15 mouse cellular contexts compared by ENCODE assay signal in the genomic region with DNA sequence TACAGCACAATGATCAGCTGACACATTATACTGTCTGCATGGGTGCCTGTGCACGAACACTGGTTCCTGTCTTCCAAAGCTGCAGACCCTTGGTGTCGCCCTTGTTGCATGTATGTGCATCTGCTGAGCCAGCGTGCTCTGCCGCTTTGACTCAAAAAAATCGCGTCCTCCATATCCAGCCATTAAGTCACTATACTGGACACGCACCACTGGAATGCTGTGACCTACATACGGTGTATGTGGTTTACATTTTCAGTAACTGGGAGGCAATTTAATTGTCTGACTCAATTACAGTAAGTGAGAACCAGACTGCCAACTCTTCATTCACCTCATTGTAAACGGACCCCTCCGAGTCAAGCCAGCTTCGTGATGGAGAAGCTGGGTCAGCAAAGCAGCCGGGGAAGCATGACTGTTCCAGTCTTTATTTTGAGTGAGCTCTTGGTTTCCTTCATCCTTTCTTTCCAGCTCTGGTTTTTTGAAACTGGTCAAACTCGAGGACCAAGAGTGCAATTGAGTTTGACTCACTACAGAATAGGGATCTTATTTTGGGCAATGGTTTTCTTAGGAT.
DNase-seq lines count a peak whose midpoint lies in the region; ATAC-seq lines count a peak whose summit lies in the region.
"Had no signal": no experiment of that assay in that cellular context is flagged by ENCODE, and none has a peak within 500 bp of the region (broad histone marks: within the 10 kb centered on the region; RNA-seq: fewer than 3 reads in every experiment).

No protein-coding gene starts in this region.

- no peak overlapping the region for H3K9ac ChIP-seq in kidney, embryonic 16.5 days (replicated peaks; ENCODE audit: low read length)
- no peak overlapping the region for H3K9ac ChIP-seq in embryonic facial prominence, embryonic 11.5 days (replicated peaks; ENCODE audit: low read length)
- no peak overlapping the region for H3K9ac ChIP-seq in limb, embryonic 15.5 days
- H3K9ac ChIP-seq: forebrain, embryonic 13.5 days; heart, embryonic 13.5 days; kidney, embryonic 15.5 days; liver, postnatal 0 days; neural tube, embryonic 15.5 days; stomach, embryonic 15.5 days had no signal

- WGBS in kidney, embryonic 16.5 days: 72% methylated on average over 13 of the region's 13 CpGs
- 66% methylated on average over 13 of the region's 13 CpGs for WGBS in embryonic facial prominence, embryonic 11.5 days
- WGBS in limb, embryonic 15.5 days: 71% methylated on average over 13 of the region's 13 CpGs

- H3K4me3 ChIP-seq in kidney, embryonic 16.5 days (ENCODE audit: low read length): no peak overlapping the region
- H3K4me3 ChIP-seq in embryonic facial prominence, embryonic 11.5 days (ENCODE audit: low read depth, low read length): no peak overlapping the region
- no peak overlapping the region for H3K4me3 ChIP-seq in limb, embryonic 15.5 days
- H3K4me3 ChIP-seq: forebrain, embryonic 13.5 days; heart, embryonic 13.5 days; kidney, embryonic 15.5 days; neural tube, embryonic 15.5 days; stomach, embryonic 15.5 days had no signal

- H3K27ac ChIP-seq in kidney, embryonic 16.5 days (ENCODE audit: low read length): no peak overlapping the region
- H3K27ac ChIP-seq in embryonic facial prominence, embryonic 11.5 days (replicated peaks; ENCODE audit: low read depth, low read length): no peak overlapping the region
- H3K27ac ChIP-seq in limb, embryonic 15.5 days: 0 out of 2 replicates have a peak overlapping the region, but pooled peaks have one; percentile 33
- H3K27ac ChIP-seq: forebrain, embryonic 13.5 days; heart, embryonic 13.5 days; kidney, embryonic 15.5 days; neural tube, embryonic 15.5 days; stomach, embryonic 15.5 days had no signal

- no peaks in the 10 kb centered on the region for H3K4me1 ChIP-seq in kidney, embryonic 16.5 days (ENCODE audit: insufficient read depth, low read length)
- H3K4me1 ChIP-seq in embryonic facial prominence, embryonic 11.5 days (ENCODE audit: control insufficient read depth, insufficient read depth, low read length): no peaks in the 10 kb centered on the region
- H3K4me1 ChIP-seq in limb, embryonic 15.5 days: peaks cover 5% of the 10 kb centered on the region; the same call in 1 of the 2 replicates
- H3K4me1 ChIP-seq: forebrain, embryonic 13.5 days; kidney, embryonic 15.5 days; stomach, embryonic 15.5 days had no signal

- 0 out of 2 replicates have a peak, but pooled peaks have one; percentile 27 for ATAC-seq in kidney, embryonic 16.5 days (ENCODE audit: low FRiP score, low TSS enrichment)
- peak; percentile 65; the same call in 1 of the 2 replicates for ATAC-seq in embryonic facial prominence, embryonic 11.5 days (replicated peaks; ENCODE audit: insufficient number of reproducible peaks, low FRiP score, low TSS enrichment, low read depth)
- no peak for ATAC-seq in limb, embryonic 15.5 days (ENCODE audit: insufficient number of reproducible peaks, low FRiP score, low TSS enrichment, low read depth)
- ATAC-seq: intestine, embryonic 16.5 days; liver, postnatal 0 days had no signal

- peak; percentile 47 to 61 for DNase-seq in cerebellum, postnatal 14 days
- no peak for DNase-seq in cerebellum, adult 11 months
- DNase-seq in kidney, adult 8-10 months: no peak
- DNase-seq in embryonic facial prominence, embryonic 11.5 days (ENCODE audit: low spot score): peak; percentile 66
- no peak for DNase-seq in embryo, embryonic 10.5 days (ENCODE audit: low spot score)
- DNase-seq: liver, postnatal 0 days; thymus, adult 2 months had no signal

- H3K4me2 ChIP-seq in kidney, embryonic 16.5 days (replicated peaks; ENCODE audit: low read depth, low read length): no peak overlapping the region
- H3K4me2 ChIP-seq in embryonic facial prominence, embryonic 11.5 days (ENCODE audit: low read depth, low read length): no peak overlapping the region
- H3K4me2 ChIP-seq in limb, embryonic 15.5 days: no peak overlapping the region
- H3K4me2 ChIP-seq: forebrain, embryonic 13.5 days; heart, embryonic 13.5 days; kidney, embryonic 15.5 days; neural tube, embryonic 15.5 days; stomach, embryonic 15.5 days had no signal

- H3K27me3 ChIP-seq in kidney, embryonic 16.5 days (ENCODE audit: insufficient read depth, low read length): no peaks in the 10 kb centered on the region
- H3K27me3 ChIP-seq in embryonic facial prominence, embryonic 11.5 days (ENCODE audit: control insufficient read depth, insufficient read depth, low read length): no peaks in the 10 kb centered on the region
- no peaks in the 10 kb centered on the region for H3K27me3 ChIP-seq in limb, embryonic 15.5 days
- H3K27me3 ChIP-seq: forebrain, embryonic 13.5 days; heart, embryonic 13.5 days; kidney, embryonic 15.5 days; neural tube, embryonic 15.5 days; stomach, embryonic 15.5 days had no signal

- no peaks in the 10 kb centered on the region for H3K9me3 ChIP-seq in kidney, embryonic 16.5 days (ENCODE audit: low read length)
- H3K9me3 ChIP-seq in embryonic facial prominence, embryonic 11.5 days (replicated peaks; ENCODE audit: control insufficient read depth, low read length): no peaks in the 10 kb centered on the region
- H3K9me3 ChIP-seq in limb, embryonic 15.5 days: no peaks in the 10 kb centered on the region
- H3K9me3 ChIP-seq: forebrain, embryonic 13.5 days; heart, embryonic 13.5 days; kidney, embryonic 15.5 days; neural tube, embryonic 15.5 days; stomach, embryonic 15.5 days had no signal

- no peaks in the 10 kb centered on the region for H3K36me3 ChIP-seq in kidney, embryonic 16.5 days (ENCODE audit: insufficient read depth, low read length)
- H3K36me3 ChIP-seq in embryonic facial prominence, embryonic 11.5 days (replicated peaks; ENCODE audit: control insufficient read depth, insufficient read depth, low read depth, low read length): no peaks in the 10 kb centered on the region
- no peaks in the 10 kb centered on the region for H3K36me3 ChIP-seq in limb, embryonic 15.5 days
- H3K36me3 ChIP-seq: heart, embryonic 13.5 days; kidney, embryonic 15.5 days; neural tube, embryonic 15.5 days; stomach, embryonic 15.5 days had no signal

Comparison
In these comparisons a context has a peak if more than half of its experiments do, and no peak if none do; other contexts are left out.
1. DNase-seq: peak in cerebellum, postnatal 14 days (2 of 2) and embryonic facial prominence, embryonic 11.5 days (single experiment); none in cerebellum, adult 11 months (single experiment), kidney, adult 8-10 months (0 of 2) and embryo, embryonic 10.5 days (single experiment).